Mouse (Mus musculus): ENCODE measurements at regions not wholly inside any gene's neighbourhood (a gene's known extent, or its start where the extent isn't known, plus 50 kb on each side); places are given as distances from the start of the nearest gene placed in this dataset.

- no peaks in the 10 kb centered on the region for H3K9me3 ChIP-seq (replicated peaks)
- H3K4me3 ChIP-seq = 0 out of 2 replicates have a peak overlapping the region, but pooled peaks have one; percentile 6
- H3K27me3 ChIP-seq (ENCODE audit: low read depth, poor library complexity, severe bottlenecking) = no peaks in the 10 kb centered on the region
- peaks cover 30% of the 10 kb centered on the region for H3K4me1 ChIP-seq
- H3K27ac ChIP-seq = peak overlapping the region; percentile 30; the same call in 1 of the 2 replicates
- 81% methylated on average over 1 of the region's 1 CpGs for WGBS
- no peaks in the 10 kb centered on the region for H3K36me3 ChIP-seq
- no peak for DNase-seq (ENCODE audit: low spot score)
Observed at GRCm38 (mm10) chr4:56643491-56643890, 96.4 kb upstream of the Gm26657 start.

DNA sequence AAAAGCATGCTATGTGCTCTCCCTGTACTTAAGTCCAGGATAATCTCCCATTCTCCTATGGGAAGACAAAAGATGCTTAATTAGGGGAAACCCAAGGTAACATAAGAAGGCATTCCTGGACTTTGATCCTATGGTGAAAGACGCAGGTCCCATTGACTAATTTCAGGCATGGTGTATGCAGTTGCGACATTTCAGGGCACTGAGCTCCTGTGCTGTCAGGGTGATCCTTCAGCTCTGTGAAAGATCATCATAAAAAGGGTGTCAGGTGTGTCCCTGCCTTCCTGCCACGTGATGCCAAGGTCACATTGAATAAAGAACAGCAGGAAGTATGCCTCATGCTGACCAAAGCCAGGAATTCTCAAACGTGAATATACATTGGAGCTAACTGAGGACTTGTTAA, 100.2 kb upstream of the Gm26657 start:
- no peaks in the 10 kb centered on the region for H3K27me3 ChIP-seq (ENCODE audit: low read depth, poor library complexity, severe bottlenecking)
- no peaks in the 10 kb centered on the region for H3K9me3 ChIP-seq (replicated peaks)
- DNase-seq (ENCODE audit: low spot score) = no peak
- H3K27ac ChIP-seq = no peak overlapping the region
- H3K36me3 ChIP-seq = no peaks in the 10 kb centered on the region
- peaks cover 34% of the 10 kb centered on the region for H3K4me1 ChIP-seq
- 64% methylated on average over 4 of the region's 4 CpGs for WGBS
- H3K4me3 ChIP-seq = no peak overlapping the region

DNA sequence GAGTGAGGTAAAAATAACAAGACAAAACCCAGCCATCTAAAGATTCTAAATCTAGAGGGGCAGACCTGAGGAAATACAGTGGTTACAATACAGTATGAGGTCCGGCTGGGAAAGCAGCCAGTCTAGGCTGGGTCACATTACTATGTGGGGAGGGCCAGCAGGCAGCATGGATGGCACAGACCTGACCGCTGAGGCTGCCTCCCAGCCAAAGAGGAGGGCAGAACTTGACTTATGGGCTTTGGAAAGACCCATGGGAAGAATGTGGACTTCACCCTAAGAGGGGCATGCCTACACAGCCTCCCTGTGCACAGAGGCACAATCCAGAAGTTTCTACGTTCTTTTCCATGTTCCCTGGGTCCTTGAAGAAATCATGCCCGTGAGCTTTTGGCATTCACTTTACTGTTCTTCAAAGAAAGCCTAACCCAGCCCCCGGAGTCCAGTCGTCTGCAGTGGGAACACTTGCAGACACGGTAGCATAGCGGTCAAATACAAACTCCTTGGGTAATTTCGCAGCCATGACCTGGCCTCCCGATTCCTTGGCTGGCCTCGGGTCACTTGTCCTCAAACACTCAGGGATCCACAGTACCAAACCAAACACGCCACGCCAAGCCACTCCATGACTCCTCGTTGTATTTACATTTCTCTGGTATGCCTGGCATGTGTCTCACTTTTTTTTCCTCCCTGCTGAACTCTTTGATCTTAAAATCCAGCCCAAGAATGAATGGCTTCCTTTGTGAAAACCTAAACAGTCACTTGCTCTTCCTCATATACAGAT, 101.0 kb upstream of the Gm26657 start:
- no peaks in the 10 kb centered on the region for H3K36me3 ChIP-seq
- no peak for DNase-seq (ENCODE audit: low spot score)
- H3K9me3 ChIP-seq (replicated peaks) = no peaks in the 10 kb centered on the region
- H3K27ac ChIP-seq = peak overlapping the region; percentile 28; the same call in 1 of the 2 replicates
- 55% methylated on average over 14 of the region's 14 CpGs for WGBS
- no peak overlapping the region for H3K4me3 ChIP-seq
- H3K27me3 ChIP-seq (ENCODE audit: low read depth, poor library complexity, severe bottlenecking) = no peaks in the 10 kb centered on the region
- H3K4me1 ChIP-seq = peaks cover 25% of the 10 kb centered on the region

- Histone ChIP-seq H3K27me3 (ENCODE audit: low read depth, poor library complexity, severe bottlenecking) (no peaks in the 10 kb centered on the region), H3K9me3 (replicated peaks) (no peaks in the 10 kb centered on the region), H3K36me3 (no peaks in the 10 kb centered on the region), H3K4me3 (no peak overlapping the region), H3K4me1 (peaks cover 20% of the 10 kb centered on the region), H3K27ac (no peak overlapping the region)
- no peak for DNase-seq (ENCODE audit: low spot score)
- 77% methylated on average over 1 of the region's 1 CpGs for WGBS
Observed at GRCm38 (mm10) chr4:56636265-56636664, 103.6 kb upstream of the Gm26657 start.

GRCm38 (mm10) chr4:56633528-56633927, 106.3 kb upstream of the Gm26657 start:
- H3K27me3 ChIP-seq (ENCODE audit: low read depth, poor library complexity, severe bottlenecking) = no peaks in the 10 kb centered on the region
- no peak for DNase-seq (ENCODE audit: low spot score)
- 83% methylated on average over 4 of the region's 4 CpGs for WGBS

GRCm38 (mm10) chr4:56630251-56630650, 109.6 kb upstream of the Gm26657 start:
- WGBS = 82% methylated on average over 6 of the region's 6 CpGs
- DNase-seq (ENCODE audit: low spot score) = no peak
- H3K27me3 ChIP-seq (ENCODE audit: low read depth, poor library complexity, severe bottlenecking) = no peaks in the 10 kb centered on the region
- H3K9me3 ChIP-seq (replicated peaks) = no peaks in the 10 kb centered on the region
- no peak overlapping the region for H3K4me3 ChIP-seq
- H3K27ac ChIP-seq = no peak overlapping the region
- peaks cover 2% of the 10 kb centered on the region; the same call in 1 of the 2 replicates for H3K4me1 ChIP-seq
- no peaks in the 10 kb centered on the region for H3K36me3 ChIP-seq

More at GRCm38 (mm10) chr4:56633528-56633927, 106.3 kb upstream of the Gm26657 start:
- H3K36me3 ChIP-seq = no peaks in the 10 kb centered on the region
- H3K27ac ChIP-seq = no peak overlapping the region
- H3K4me3 ChIP-seq = no peak overlapping the region
- no peaks in the 10 kb centered on the region for H3K9me3 ChIP-seq (replicated peaks)
- peaks cover 7% of the 10 kb centered on the region; the same call in 1 of the 2 replicates for H3K4me1 ChIP-seq

- no peaks in the 10 kb centered on the region for H3K9me3 ChIP-seq (replicated peaks)
- no peaks in the 10 kb centered on the region for H3K36me3 ChIP-seq
- no peak overlapping the region for H3K27ac ChIP-seq
- 85% methylated on average over 7 of the region's 7 CpGs for WGBS
- no peak for DNase-seq (ENCODE audit: low spot score)
- H3K27me3 ChIP-seq (ENCODE audit: low read depth, poor library complexity, severe bottlenecking) = no peaks in the 10 kb centered on the region
- no peak overlapping the region for H3K4me3 ChIP-seq
- H3K4me1 ChIP-seq = peaks cover 2% of the 10 kb centered on the region; the same call in 1 of the 2 replicates
Observed at GRCm38 (mm10) chr4:56627206-56627605, 112.7 kb upstream of the Gm26657 start.

GRCm38 (mm10) chr4:56621782-56622181, 118.1 kb upstream of the Gm26657 start:
- DNase-seq (ENCODE audit: low spot score) = no peak
- H3K4me3 ChIP-seq = no peak overlapping the region
- H3K9me3 ChIP-seq (replicated peaks) = no peaks in the 10 kb centered on the region
- no peak overlapping the region for H3K27ac ChIP-seq
- no peaks in the 10 kb centered on the region for H3K27me3 ChIP-seq (ENCODE audit: low read depth, poor library complexity, severe bottlenecking)
- H3K4me1 ChIP-seq = no peaks in the 10 kb centered on the region
- 83% methylated on average over 4 of the region's 4 CpGs for WGBS
- no peaks in the 10 kb centered on the region for H3K36me3 ChIP-seq

DNA sequence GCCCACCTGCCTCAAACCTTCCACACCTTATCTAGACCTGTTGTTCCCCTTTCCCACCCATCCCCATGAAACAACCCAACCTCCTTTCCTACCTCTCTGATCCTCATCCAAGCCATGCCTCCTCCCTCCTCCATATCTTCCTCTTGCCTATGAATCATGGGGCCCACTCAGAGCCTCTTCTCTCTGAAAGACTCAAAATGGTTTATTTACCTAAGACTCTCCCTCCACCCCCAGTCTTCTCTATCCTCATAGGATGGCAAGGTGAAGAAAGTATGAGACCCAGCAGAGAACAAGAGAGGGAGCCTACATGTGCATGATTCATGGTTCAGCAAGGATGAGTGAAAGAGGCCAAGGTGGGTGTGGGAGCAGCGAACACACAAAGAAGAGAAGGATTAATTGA, 118.5 kb upstream of the Gm26657 start:
- Histone ChIP-seq H3K9me3 (replicated peaks) (no peaks in the 10 kb centered on the region), H3K4me1 (no peaks in the 10 kb centered on the region), H3K27me3 (ENCODE audit: low read depth, poor library complexity, severe bottlenecking) (no peaks in the 10 kb centered on the region), H3K4me3 (no peak overlapping the region), H3K27ac (no peak overlapping the region), H3K36me3 (no peaks in the 10 kb centered on the region)
- no peak for DNase-seq (ENCODE audit: low spot score)
- 88% methylated on average over 1 of the region's 1 CpGs for WGBS

GRCm38 (mm10) chr4:56620628-56621027, 119.2 kb upstream of the Gm26657 start:
- H3K36me3 ChIP-seq = no peaks in the 10 kb centered on the region
- DNase-seq (ENCODE audit: low spot score) = no peak
- H3K27me3 ChIP-seq (ENCODE audit: low read depth, poor library complexity, severe bottlenecking) = no peaks in the 10 kb centered on the region
- WGBS = 91% methylated on average over 7 of the region's 7 CpGs
- no peaks in the 10 kb centered on the region for H3K4me1 ChIP-seq
- no peaks in the 10 kb centered on the region for H3K9me3 ChIP-seq (replicated peaks)
- H3K27ac ChIP-seq = no peak overlapping the region
- H3K4me3 ChIP-seq = no peak overlapping the region

- H3K27me3 ChIP-seq (ENCODE audit: low read depth, poor library complexity, severe bottlenecking) = no peaks in the 10 kb centered on the region
- no peak overlapping the region for H3K4me3 ChIP-seq
- H3K27ac ChIP-seq = no peak overlapping the region
- no peaks in the 10 kb centered on the region for H3K9me3 ChIP-seq (replicated peaks)
- no peak for DNase-seq (ENCODE audit: low spot score)
- H3K36me3 ChIP-seq = no peaks in the 10 kb centered on the region
- no peaks in the 10 kb centered on the region for H3K4me1 ChIP-seq
Observed at GRCm38 (mm10) chr4:56619803-56620202, 120.1 kb upstream of the Gm26657 start.

DNA sequence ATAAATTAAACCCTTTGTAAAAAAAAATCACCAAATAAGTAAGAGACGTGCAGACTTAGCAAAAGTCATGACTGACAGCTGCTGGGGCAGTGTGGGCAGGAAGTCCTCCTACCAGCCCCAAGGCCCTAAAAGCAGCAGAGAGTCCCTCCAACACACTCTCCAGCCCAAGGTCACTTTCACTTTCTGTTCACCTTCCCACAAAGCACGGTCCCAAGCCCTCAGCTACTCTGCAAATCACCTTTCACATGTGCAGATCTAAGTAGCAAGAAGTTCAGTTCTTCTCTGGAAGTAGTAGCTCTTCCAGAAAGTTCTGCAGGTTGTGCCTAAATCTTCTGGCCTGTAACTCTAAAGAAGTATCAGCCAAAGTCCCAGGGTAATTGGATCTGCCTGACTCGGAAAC, 120.8 kb upstream of the Gm26657 start:
- Histone ChIP-seq H3K9me3 (replicated peaks) (no peaks in the 10 kb centered on the region), H3K4me1 (no peaks in the 10 kb centered on the region), H3K36me3 (no peaks in the 10 kb centered on the region), H3K4me3 (no peak overlapping the region), H3K27me3 (ENCODE audit: low read depth, poor library complexity, severe bottlenecking) (no peaks in the 10 kb centered on the region), H3K27ac (no peak overlapping the region)
- DNase-seq (ENCODE audit: low spot score) = no peak
- 92% methylated on average over 3 of the region's 3 CpGs for WGBS

DNA sequence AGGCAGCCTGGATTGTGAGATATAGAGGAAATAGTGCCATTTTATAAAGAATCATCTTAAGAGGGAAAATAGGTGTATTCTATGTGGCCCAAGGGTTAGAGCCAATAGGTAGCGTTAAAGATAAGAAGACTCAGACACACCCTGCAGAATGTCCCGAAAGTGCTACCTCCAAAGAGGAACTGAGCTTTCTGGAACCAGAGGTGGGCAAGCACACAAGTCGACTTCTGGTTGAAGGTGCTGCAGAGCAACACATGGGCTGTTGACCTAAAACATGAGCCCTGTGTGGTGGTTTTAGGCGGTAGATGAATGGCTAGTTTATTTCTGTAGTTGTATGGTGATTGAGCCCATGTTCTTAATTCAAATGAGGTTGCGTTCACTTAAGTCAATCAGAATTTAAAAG, 121.4 kb upstream of the Gm26657 start:
- WGBS = 94% methylated on average over 5 of the region's 5 CpGs
- H3K4me1 ChIP-seq = no peaks in the 10 kb centered on the region

More for the DNA sequence above, 121.4 kb upstream of the Gm26657 start:
- no peak for DNase-seq (ENCODE audit: low spot score)
- no peaks in the 10 kb centered on the region for H3K36me3 ChIP-seq
- no peak overlapping the region for H3K4me3 ChIP-seq
- no peaks in the 10 kb centered on the region for H3K9me3 ChIP-seq (replicated peaks)
- no peak overlapping the region for H3K27ac ChIP-seq
- no peaks in the 10 kb centered on the region for H3K27me3 ChIP-seq (ENCODE audit: low read depth, poor library complexity, severe bottlenecking)
